Mouse (Mus musculus) ES-Bruce4 (cell line): Measurements from ENCODE around the gene Slc25a28. TPM values are rescaled to one million over a fixed set of nuclear protein-coding genes. Genes with fewer than 3 reads are reported as not detected.
A peak's percentile ranks its signal among the peaks of the same experiment; 100 is the strongest.

Experiments used
- H3K27ac ChIP-seq: 2 replicates; pipeline ENCODE4 v1.5.1; 2012; ENCODE audit warnings: low read length, inconsistent platforms; ENCODE audit not compliant: insufficient read depth
- H3K27me3 ChIP-seq: 2 replicates; pipeline ENCODE4 v1.6.1; 2012; ENCODE audit warnings: mild to moderate bottlenecking, low read length, inconsistent platforms; ENCODE audit not compliant: control insufficient read depth, poor library complexity, insufficient read depth, severe bottlenecking
- H3K36me3 ChIP-seq: 2 replicates; pipeline ENCODE4 v1.6.1; 2012; ENCODE audit warnings: inconsistent platforms, mild to moderate bottlenecking, low read length, moderate library complexity; ENCODE audit not compliant: control insufficient read depth, poor library complexity, insufficient read depth, severe bottlenecking
- H3K4me1 ChIP-seq: one replicate; pipeline ENCODE4 v1.8.1; 2011; ENCODE audit warnings: low read length; ENCODE audit not compliant: control insufficient read depth, insufficient read depth
- H3K4me3 ChIP-seq: 2 replicates; pipeline ENCODE4 v1.5.1; 2011; ENCODE audit warnings: low read depth, mild to moderate bottlenecking, low read length
- H3K9ac ChIP-seq: 2 replicates; pipeline ENCODE4 v1.6.1; 2012; ENCODE audit warnings: low read depth, mild to moderate bottlenecking, inconsistent platforms; ENCODE audit not compliant: poor library complexity, severe bottlenecking
- H3K9me3 ChIP-seq: replicated peaks from 2 replicates; pipeline ENCODE4 v1.6.1; 2012; ENCODE audit warnings: mild to moderate bottlenecking, low read length, inconsistent platforms; ENCODE audit not compliant: control insufficient read depth, poor library complexity, insufficient read depth, severe bottlenecking
- CTCF ChIP-seq: IDR thresholded peaks from one replicate; pipeline ENCODE4 v1.8.1; 2011; ENCODE audit warnings: low read depth, low read length
- EP300 ChIP-seq: IDR thresholded peaks from 2 replicates; pipeline ENCODE4 v1.6.1; 2011; ENCODE audit warnings: low read depth, low read length; ENCODE audit not compliant: insufficient read depth
- POLR2A ChIP-seq: IDR thresholded peaks from one replicate; pipeline ENCODE4 v1.8.1; 2011; ENCODE audit warnings: low read length; ENCODE audit not compliant: insufficient read depth
- polyA plus RNA-seq: library from polyadenylated mRNA; stranded (reverse); fragments of >200 nt; gene quantifications from 2 replicates; pipeline ENCODE4 v1.2.4, GENCODE M21; 2011; ENCODE audit warnings: low read depth; ENCODE audit not compliant: missing spikeins, insufficient read depth, insufficient read length

Slc25a28 gene
- polyA plus RNA-seq, 1 experiment = 31.2 TPM

DNA sequence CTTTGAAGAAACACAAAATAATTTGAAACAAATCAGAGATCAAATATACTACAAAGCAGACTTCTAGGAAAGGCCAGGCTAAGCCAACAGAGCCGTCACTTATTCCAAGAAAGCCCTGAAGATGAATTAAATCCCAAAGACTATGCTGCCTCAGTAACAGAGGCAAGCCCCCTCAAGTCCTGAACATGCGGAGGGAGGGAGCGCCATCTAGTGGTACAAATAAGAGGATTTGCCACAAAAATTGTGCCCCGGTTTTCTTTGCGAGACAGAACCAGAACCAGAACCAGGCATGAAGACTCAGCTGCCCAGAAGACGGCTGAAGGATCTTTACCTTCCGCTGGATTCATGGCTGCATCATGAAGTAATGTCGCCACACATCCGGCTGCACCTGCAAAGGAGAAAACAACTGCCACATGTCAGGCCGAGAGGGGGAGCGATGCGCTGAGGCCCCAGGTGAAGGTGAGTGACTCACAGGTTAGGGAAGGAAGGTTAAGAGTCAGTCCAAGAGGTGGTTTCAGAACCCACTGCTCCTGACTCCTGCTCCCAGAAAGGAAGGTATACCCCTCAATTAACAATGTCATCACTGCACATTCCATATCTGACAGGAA, 9.1 kb downstream of the Slc25a28 start:
- Histone ChIP-seq H3K9me3 (no peaks in the 10 kb centered on the region), H3K36me3 (peaks cover 14% of the 10 kb centered on the region), H3K27ac (peak overlapping the region; percentile 20; the same call in 1 of the 2 replicates), H3K27me3 (no peaks in the 10 kb centered on the region), H3K9ac (0 out of 2 replicates have a peak overlapping the region, but pooled peaks have one; percentile 3), H3K4me1 (peaks cover 2% of the 10 kb centered on the region), H3K4me3 (no peak overlapping the region)
- TF ChIP-seq CTCF = peak; percentile 70
- TF ChIP-seq EP300 = no peak
- TF ChIP-seq POLR2A = no peak

DNA sequence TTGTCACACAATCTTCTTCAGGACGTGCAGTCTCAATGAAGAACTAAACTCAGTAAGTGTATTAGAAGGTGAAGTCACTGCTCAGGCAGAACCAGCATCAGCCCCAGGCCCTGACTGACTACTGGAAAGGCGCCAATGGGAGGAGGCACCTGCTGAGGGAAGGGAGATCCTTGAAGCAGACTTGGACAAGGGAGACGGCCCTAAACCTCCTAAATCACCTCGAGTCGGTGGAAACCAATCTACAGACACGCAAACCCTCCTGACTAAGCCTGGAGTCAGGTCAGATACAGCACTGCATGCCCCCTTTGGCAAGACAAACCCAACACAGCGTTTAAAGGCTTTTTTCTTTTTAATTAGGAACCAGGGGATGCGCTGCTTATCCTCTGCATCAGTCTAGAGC, 11.2 kb downstream of the Slc25a28 start:
- no peaks in the 10 kb centered on the region for H3K9me3 ChIP-seq
- peaks cover 14% of the 10 kb centered on the region for H3K36me3 ChIP-seq
- no peak overlapping the region for H3K4me3 ChIP-seq
- no peaks in the 10 kb centered on the region for H3K27me3 ChIP-seq
- no peak overlapping the region for H3K27ac ChIP-seq
- no peaks in the 10 kb centered on the region for H3K4me1 ChIP-seq
- no peak overlapping the region for H3K9ac ChIP-seq
- TF ChIP-seq EP300 (no peak), POLR2A (no peak), CTCF (no peak)

DNA sequence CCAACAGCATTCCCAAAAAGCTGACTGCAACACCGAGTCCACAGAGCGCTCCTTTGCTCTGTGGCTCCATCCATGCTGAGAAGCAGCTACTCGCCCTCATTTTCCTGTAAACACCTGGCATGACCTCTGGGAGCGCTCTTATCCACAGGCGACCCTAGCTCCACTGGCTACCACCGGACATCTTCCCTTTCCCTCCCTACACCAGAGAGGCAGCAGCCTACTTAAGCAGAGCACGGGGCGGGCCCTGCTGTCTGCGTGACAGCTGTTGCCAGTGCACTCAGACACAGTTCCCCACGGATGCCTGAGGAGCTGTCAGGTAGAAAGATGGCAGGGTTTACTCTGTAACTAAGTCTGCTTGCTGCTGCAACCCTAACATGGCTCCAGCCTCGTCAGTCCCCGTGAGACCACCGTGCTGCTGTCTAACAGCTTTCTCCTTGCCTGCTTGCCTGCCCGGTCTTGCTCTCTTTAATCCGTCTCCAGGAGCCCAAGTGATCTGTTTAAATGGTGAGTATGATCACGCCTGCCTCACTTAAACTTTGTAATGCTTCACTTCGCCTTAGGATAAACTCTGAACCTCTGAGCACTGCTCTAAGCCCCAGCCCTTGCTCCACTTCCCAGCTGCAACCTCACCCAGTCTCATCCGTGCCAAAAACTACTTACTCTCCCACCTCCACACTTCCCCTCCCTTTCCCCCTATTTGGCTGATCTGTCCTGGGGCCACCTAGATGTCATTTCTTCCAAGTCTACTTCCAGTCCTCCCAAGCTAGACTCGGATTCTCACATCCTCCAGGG, 12.3 kb downstream of the Slc25a28 start:
- Histone ChIP-seq H3K4me1 (no peaks in the 10 kb centered on the region), H3K4me3 (no peak overlapping the region), H3K9ac (no peak overlapping the region), H3K27ac (no peak overlapping the region), H3K27me3 (no peaks in the 10 kb centered on the region), H3K9me3 (no peaks in the 10 kb centered on the region), H3K36me3 (peaks cover 14% of the 10 kb centered on the region)
- TF ChIP-seq POLR2A (no peak), EP300 (no peak), CTCF (peak; percentile 61)

DNA sequence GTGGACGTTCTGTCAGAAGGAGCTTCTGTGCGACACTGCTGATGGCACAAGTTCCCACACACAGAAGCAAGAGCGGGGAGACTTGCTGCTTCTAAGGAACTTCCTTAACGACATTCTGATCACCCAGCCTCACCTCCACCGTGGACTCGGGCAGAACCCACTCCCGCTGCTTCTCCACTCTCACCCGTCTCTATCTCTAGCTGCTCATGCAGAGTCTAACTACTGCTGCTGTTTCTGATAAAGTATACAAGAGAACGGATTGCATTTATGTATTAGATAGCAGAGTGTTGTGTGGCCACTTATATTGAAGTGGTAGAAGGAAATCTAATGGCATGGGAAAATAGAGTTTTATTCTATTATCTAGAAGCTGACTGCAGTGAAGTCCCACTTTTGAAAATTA, 13.9 kb downstream of the Slc25a28 start:
- Histone ChIP-seq H3K9ac (no peak overlapping the region), H3K36me3 (peaks cover 14% of the 10 kb centered on the region), H3K27me3 (no peaks in the 10 kb centered on the region), H3K9me3 (no peaks in the 10 kb centered on the region), H3K27ac (no peak overlapping the region), H3K4me3 (no peak overlapping the region), H3K4me1 (no peaks in the 10 kb centered on the region)
- TF ChIP-seq POLR2A (no peak), EP300 (no peak), CTCF (no peak)

DNA sequence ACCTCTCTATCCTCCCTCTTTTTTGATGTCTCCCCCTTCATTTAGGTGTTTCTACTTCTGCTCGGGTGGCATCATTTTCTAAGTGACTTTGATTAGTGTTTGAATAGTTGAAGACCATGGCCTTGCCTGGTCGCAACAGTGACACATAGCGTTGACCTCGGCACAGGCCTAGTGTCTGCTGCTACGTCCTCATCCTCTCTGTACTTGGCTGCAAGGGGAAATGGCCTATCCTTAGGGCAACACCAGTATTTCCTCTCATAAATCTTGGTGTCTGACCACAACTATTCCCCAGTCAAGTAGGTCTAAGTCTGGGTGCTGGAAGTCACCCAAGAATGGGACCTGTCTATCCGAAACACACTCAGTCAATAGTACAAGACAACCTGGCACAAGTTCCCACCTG, 15.0 kb downstream of the Slc25a28 start:
- Histone ChIP-seq H3K27me3 (no peaks in the 10 kb centered on the region), H3K9me3 (no peaks in the 10 kb centered on the region), H3K4me1 (no peaks in the 10 kb centered on the region), H3K36me3 (peaks cover 14% of the 10 kb centered on the region), H3K4me3 (no peak overlapping the region), H3K27ac (no peak overlapping the region), H3K9ac (no peak overlapping the region)
- TF ChIP-seq EP300 (no peak), CTCF (no peak), POLR2A (no peak)

DNA sequence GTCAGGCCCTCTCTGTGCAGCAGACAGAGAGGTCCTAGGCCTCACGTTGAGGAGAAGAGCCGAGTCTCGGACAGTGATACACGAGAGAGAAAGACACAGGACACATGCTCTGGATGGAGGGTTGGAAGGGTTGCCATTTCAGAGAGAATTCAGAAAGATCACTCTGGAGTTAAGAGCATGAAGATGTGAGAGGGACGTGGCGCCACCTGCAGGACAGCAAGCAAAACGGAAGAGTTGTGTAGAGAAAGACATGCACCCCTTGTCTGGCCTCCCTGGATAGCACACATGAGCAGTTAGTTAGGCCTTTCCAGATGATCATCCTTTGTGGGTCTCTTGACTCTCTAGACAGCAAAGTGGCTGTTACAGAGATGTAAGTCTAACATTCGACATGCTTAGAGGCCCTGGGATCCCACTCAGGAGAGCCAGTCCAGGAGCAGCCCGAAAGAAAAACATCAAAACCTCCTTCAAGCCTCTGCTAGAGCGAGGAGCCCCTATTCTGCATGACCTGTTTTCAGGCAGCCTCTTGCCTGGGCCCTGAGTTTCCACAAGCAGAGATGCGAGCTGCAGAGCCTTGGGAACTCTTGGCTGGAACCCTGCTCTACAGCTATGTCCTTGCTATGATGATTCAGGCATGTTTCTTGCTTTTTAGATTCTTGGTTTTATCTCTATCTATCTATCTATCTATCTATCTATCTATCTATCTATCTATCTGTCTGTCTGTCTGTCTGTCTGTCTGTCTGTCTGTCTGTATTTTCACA, 18.8 kb downstream of the Slc25a28 start:
- no peaks in the 10 kb centered on the region for H3K4me1 ChIP-seq
- H3K9ac ChIP-seq = no peak overlapping the region
- H3K27ac ChIP-seq = no peak overlapping the region
- no peak overlapping the region for H3K4me3 ChIP-seq
- H3K27me3 ChIP-seq = no peaks in the 10 kb centered on the region
- H3K36me3 ChIP-seq = no peaks in the 10 kb centered on the region
- no peak for TF ChIP-seq EP300
- TF ChIP-seq CTCF = peak; percentile 93
- H3K9me3 ChIP-seq = no peaks in the 10 kb centered on the region
